Mouse (Mus musculus): Measurements from ENCODE around the gene Mrpl33.

Gene Mrpl33

GRCm38 (mm10) chr5:31640542-31640941 is 43.8 kb downstream of the Mrpl33 start:
- no peak for DNase-seq (ENCODE audit: low read depth, low spot score)

- DNase-seq (ENCODE audit: low read depth, low spot score) = no peak
Measured at GRCm38 (mm10) chr5:31642300-31642699, 45.6 kb downstream of the Mrpl33 start.

- DNase-seq (ENCODE audit: low read depth, low spot score) = no peak
Measured at GRCm38 (mm10) chr5:31644272-31644671, 47.5 kb downstream of the Mrpl33 start.

- DNase-seq (ENCODE audit: low read depth, low spot score) = no peak
Measured at GRCm38 (mm10) chr5:31644847-31645246, 48.1 kb downstream of the Mrpl33 start.

DNA sequence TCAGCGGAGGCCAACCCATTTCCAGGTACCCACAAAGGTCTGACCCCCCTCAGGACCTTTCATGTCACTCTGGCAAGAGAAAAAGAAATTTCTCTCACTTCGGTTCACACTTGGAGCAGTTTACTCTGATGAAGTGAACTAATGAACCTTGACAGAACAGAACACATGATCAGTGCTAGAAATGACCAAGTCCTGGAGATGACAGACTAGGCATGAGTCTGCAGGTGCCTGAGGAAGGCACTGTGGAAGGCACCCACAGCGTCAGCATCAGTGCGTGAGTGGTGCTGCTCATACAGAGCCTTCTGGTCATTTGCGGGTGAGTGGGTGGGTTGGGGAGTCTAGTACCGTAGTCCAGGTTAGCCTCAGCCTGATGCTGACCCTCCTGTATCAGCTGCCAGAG is 49.1 kb downstream of the Mrpl33 start:
- no peak for DNase-seq (ENCODE audit: low read depth, low spot score)

DNA sequence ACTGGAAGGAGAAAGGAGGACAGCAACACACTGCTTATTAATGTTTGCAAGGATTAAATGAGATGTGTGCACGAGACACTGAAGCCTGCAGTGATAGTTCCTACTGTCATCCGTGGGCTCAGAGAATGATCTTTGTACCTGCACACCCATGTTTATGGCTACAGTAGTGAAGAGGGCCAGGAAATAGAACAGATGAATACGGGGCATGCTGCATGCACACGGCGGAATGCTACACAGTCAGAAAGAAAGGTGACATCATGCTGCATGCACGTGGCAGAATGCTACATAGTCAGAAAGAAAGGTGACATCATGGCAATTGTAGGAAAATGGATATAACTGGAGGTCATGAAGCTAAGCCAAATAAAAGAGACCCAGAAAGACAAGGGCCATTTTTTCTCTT is 49.8 kb downstream of the Mrpl33 start:
- no peak for DNase-seq (ENCODE audit: low read depth, low spot score)

GRCm38 (mm10) chr5:31647327-31647726 is 50.6 kb downstream of the Mrpl33 start:
- DNase-seq (ENCODE audit: low read depth, low spot score) = no peak

DNA sequence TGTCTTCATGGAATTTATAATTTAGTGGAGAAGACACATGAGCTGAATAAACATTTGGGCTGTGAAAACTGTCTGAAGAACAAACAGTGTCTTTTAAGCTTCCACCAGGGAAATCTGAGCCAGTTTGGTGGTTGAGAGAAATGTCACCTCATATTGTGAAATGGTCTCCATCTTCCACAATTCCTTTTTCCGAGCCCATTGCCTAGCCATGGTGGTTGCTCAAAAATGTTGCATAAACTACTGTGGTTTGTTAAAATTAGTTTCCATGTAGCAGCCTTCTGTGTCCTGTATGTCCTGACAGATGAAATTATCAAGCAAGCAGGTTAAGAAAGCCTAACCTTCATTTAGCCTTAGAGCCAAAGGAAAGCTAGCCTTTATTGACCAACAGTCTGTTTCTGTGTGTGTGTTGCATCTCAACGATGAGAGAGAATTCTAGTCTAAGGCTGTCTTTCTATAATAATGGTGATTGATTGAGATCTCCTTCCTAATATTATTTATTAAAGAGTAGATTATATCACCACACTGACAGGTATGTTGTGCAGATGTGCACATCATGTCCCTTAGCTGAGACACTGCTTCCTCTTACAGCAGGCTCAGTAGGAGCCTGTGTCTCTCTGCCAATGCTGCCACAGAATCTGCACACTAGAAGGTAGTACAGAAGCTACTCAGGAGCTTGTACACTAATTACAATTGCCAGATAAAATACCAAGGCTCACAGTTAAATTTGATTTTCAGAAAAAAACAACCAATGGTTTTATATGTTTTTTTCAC is 54.0 kb downstream of the Mrpl33 start:
- no peak for DNase-seq (ENCODE audit: low read depth, low spot score)

GRCm38 (mm10) chr5:31655688-31656190 is 59.0 kb downstream of the Mrpl33 start:
- DNase-seq (ENCODE audit: low read depth, low spot score) = no peak

- DNase-seq (ENCODE audit: low read depth, low spot score) = no peak
Measured at GRCm38 (mm10) chr5:31666176-31666575, 69.4 kb downstream of the Mrpl33 start.

DNA sequence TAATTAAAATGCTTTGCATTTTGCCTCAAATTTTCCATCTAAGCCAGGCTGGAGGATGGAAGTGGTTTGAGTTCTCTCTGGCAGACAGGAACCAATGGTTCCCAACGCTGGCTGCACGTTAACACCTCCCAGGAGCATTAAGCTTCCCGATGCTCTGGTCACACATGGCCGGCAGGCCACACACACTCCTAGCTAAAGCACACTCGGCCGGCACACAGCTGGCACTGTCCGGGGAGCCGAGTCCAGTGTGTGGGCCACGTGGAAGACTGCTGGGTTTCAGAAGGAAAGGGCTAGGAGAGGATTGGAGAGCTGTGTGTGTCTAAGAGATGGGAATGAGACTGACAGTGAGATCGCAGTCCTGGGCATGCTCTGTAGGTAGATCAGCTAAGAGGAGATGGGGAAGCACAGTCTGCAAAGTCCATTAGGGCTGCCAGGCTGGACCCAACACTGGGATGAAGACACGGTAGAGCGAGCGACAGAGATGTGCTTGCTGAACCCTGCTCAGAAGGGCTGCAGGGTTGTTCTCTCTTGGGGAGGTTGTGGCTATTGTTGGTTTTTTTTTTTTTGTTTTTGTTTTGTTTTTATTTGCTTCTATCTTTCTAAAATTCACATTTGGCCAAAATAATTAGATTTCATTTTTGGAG is 71.7 kb downstream of the Mrpl33 start:
- no peak for DNase-seq (ENCODE audit: low read depth, low spot score)

DNA sequence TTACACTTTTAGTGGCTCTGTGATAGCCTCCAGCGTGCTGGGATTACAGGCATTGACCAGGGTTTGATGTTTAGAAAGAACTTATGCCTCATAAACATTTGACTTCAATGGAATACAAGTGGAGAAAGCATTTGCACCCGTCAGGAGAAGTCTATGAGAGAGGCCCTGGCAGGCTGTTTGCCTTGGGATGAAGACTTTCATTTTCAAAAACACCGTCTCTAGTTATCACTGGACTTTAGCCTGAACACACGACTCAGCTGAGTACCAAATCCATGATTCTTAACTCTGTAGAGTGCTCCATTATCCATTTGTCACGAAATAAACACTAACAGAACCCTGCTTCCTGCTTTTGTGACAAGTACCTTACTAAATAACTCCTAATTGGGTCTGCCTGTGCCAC is 73.2 kb downstream of the Mrpl33 start:
- no peak for DNase-seq (ENCODE audit: low read depth, low spot score)

DNA sequence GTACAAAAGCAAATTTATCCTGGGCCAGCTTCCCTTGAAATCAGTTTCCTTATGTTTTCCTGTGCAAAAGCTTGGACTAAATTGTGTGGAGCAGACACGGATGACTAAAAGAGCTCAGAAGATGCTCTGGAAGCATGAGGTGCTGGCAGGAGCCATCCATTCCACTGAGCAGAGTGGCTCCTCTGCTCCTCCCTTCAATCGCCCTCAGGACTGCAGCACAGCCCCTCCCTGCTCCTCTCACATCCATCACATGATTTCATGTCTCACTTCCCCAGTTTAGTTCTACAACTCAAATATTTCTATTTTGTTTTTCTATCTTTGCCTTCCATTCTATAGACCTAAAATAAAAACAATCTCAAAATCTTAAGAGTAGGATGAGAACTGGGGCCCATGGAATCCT is 74.4 kb downstream of the Mrpl33 start:
- DNase-seq (ENCODE audit: low read depth, low spot score) = no peak

GRCm38 (mm10) chr5:31673431-31673830 is 76.7 kb downstream of the Mrpl33 start:
- DNase-seq (ENCODE audit: low read depth, low spot score) = no peak

GRCm38 (mm10) chr5:31678000-31678399 is 81.3 kb downstream of the Mrpl33 start:
- no peak for DNase-seq (ENCODE audit: low read depth, low spot score)

- no peak for DNase-seq (ENCODE audit: low read depth, low spot score)
Measured at GRCm38 (mm10) chr5:31680183-31680582, 83.4 kb downstream of the Mrpl33 start.

DNA sequence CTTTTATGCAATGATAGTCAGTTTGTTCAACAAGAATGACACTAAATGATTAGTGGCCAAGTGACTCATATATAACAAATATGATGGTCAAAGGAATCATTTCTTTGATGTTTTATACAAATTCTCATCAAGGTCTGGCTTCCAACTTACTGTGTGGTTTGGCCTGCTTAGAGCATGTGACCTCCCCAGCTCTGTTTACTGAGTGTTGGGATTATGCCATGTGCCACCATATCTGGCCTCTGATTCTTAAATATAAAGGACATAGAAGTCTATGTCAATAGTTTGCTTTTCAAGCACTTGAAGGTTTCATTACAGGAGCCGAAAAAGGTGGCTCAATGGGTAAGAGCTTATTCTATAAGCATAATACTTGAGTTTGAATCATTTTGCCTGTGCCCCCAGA is 85.6 kb downstream of the Mrpl33 start:
- DNase-seq (ENCODE audit: low read depth, low spot score) = no peak

DNA sequence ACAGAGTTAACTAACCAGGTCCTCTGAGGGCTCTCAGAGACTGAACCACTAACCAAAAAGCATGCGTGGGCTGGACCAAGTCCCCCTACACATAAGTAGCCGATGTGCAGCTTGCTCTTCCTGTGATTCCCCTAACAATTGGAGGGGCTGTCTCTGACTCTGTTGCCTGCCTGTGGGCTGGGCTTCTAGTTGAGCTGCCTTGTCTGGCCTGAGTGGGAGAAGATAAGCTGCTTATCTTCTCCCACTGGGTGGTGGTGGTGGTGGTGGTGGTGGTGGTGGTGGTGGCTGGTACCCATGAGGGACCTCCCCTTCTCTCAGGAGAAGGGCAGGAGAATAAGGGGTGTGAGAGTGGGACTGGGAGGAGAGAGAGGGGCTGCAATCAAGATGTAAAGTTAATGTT is 89.3 kb downstream of the Mrpl33 start:
- DNase-seq (ENCODE audit: low read depth, low spot score) = no peak

GRCm38 (mm10) chr5:31687972-31688371 is 91.2 kb downstream of the Mrpl33 start:
- DNase-seq (ENCODE audit: low read depth, low spot score) = no peak

GRCm38 (mm10) chr5:31693191-31693590 is 96.5 kb downstream of the Mrpl33 start:
- DNase-seq (ENCODE audit: low read depth, low spot score) = no peak

DNA sequence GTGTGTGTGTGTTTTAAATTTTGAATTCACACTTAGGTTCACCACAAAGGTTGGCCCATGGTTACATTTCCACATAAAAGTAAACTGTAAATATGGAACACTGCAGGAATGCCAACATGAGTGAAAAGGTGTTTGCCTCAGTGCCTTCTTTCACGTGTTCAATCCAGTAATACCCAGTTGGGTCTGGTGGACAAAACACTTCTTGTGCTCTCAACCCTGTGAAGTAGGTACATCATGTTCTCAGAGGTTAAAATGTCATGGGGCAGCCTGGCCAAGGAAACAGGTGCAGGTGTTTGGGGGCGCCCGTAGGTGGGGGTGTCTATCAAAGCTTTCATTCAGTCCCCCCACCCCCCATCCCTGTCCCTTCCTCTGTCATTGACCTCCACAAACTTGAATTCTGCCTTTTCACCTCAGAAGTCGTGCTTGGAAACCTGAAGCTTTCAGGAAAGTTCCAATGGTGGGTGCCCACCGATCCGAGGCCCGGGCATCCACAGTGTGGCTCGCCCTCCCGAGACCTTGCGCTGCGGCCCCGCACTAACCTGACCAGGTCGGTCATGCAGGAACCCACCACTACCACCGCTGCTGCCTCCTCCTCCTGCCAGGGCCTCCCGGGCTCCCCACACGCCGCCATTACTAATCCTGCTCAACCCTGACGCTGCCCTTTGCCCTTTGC is 100.4 kb downstream of the Mrpl33 start, which contains the start of gene Rbks:
Gene Rbks, minus strand, starts transcription at position 657 of the 673 bp plus-strand sequence.
- DNase-seq (ENCODE audit: low read depth, low spot score) = no peak

GRCm38 (mm10) chr5:31697644-31698296 is 101.0 kb downstream of the Mrpl33 start, which contains the start of gene Babam2:
TSS of gene Babam2 (plus strand) at chr5:31697684.
- DNase-seq (ENCODE audit: low read depth, low spot score) = peak; percentile 86

Measured in embryo, embryonic 11.5 days (tissue).